Mouse (Mus musculus): ENCODE data around the gene Phldb1. TPM values are rescaled to one million over a fixed set of nuclear protein-coding genes. Genes with fewer than 3 reads are reported as not detected.
"Not testable (repeated sequence)": the region's sequence is repeated elsewhere in the genome, so short reads cannot be mapped to it uniquely, and the experiment has no call there.

The Phldb1 gene
- polyA plus RNA-seq, 1 experiment from 2014 or later, result 44.3 TPM

GRCm38 (mm10) chr9:44645481-44645880 lies 89.5 kb downstream of the Phldb1 start:
- DNase-seq (ENCODE audit: low spot score), result no peak
- H3K9ac ChIP-seq (ENCODE audit: low read length), result no peak overlapping the region
- H3K4me3 ChIP-seq (ENCODE audit: low read depth, low read length), result no peak overlapping the region
- H3K9me3 ChIP-seq (ENCODE audit: control insufficient read depth, low read length), result no peaks in the 10 kb centered on the region
- H3K36me3 ChIP-seq (ENCODE audit: control insufficient read depth, insufficient read depth, low read length), result no peaks in the 10 kb centered on the region
- WGBS, result 68% methylated on average over 5 of the region's 5 CpGs
- ATAC-seq (ENCODE audit: insufficient read depth, low FRiP score, low TSS enrichment), result no peak
- H3K4me2 ChIP-seq (ENCODE audit: low read depth), result no peak overlapping the region
- H3K27ac ChIP-seq (ENCODE audit: low read depth, low read length), result no peak overlapping the region
- no peaks in the 10 kb centered on the region for H3K27me3 ChIP-seq (ENCODE audit: control insufficient read depth, insufficient read depth, low read length)
- no peaks in the 10 kb centered on the region for H3K4me1 ChIP-seq (ENCODE audit: control insufficient read depth, insufficient read depth, low read length)

GRCm38 (mm10) chr9:44644186-44644585 lies 90.8 kb downstream of the Phldb1 start:
- Histone ChIP-seq H3K4me2 (ENCODE audit: low read depth) (no peak overlapping the region), H3K27me3 (ENCODE audit: control insufficient read depth, insufficient read depth, low read length) (no peaks in the 10 kb centered on the region), H3K4me1 (ENCODE audit: control insufficient read depth, insufficient read depth, low read length) (no peaks in the 10 kb centered on the region), H3K9me3 (ENCODE audit: control insufficient read depth, low read length) (no peaks in the 10 kb centered on the region), H3K4me3 (ENCODE audit: low read depth, low read length) (no peak overlapping the region), H3K9ac (ENCODE audit: low read length) (no peak overlapping the region), H3K36me3 (ENCODE audit: control insufficient read depth, insufficient read depth, low read length) (no peaks in the 10 kb centered on the region), H3K27ac (ENCODE audit: low read depth, low read length) (no peak overlapping the region)
- no peak for ATAC-seq (ENCODE audit: insufficient read depth, low FRiP score, low TSS enrichment)
- whole genome bisulfite sequencing, result 90% methylated on average over 2 of the region's 2 CpGs
- DNase-seq (ENCODE audit: low spot score), result no peak

- Histone ChIP-seq H3K4me2 (ENCODE audit: low read depth) (no peak overlapping the region), H3K36me3 (ENCODE audit: control insufficient read depth, insufficient read depth, low read length) (no peaks in the 10 kb centered on the region), H3K27ac (ENCODE audit: low read depth, low read length) (no peak overlapping the region), H3K4me3 (ENCODE audit: low read depth, low read length) (no peak overlapping the region), H3K4me1 (ENCODE audit: control insufficient read depth, insufficient read depth, low read length) (no peaks in the 10 kb centered on the region), H3K9ac (ENCODE audit: low read length) (no peak overlapping the region), H3K9me3 (ENCODE audit: control insufficient read depth, low read length) (no peaks in the 10 kb centered on the region), H3K27me3 (ENCODE audit: control insufficient read depth, insufficient read depth, low read length) (no peaks in the 10 kb centered on the region)
- ATAC-seq (ENCODE audit: insufficient read depth, low FRiP score, low TSS enrichment) (no peak), DNase-seq (ENCODE audit: low spot score) (no peak)
- WGBS, result 96% methylated on average over 7 of the region's 7 CpGs
These were observed 91.9 kb downstream of the Phldb1 start for GRCm38 (mm10) chr9:44643103-44643502.

GRCm38 (mm10) chr9:44641616-44642015 lies 93.4 kb downstream of the Phldb1 start:
- no peak overlapping the region for H3K4me3 ChIP-seq (ENCODE audit: low read depth, low read length)

GRCm38 (mm10) chr9:44640646-44641357 lies 94.2 kb downstream of the Phldb1 start:
- Histone ChIP-seq H3K36me3 (ENCODE audit: control insufficient read depth, insufficient read depth, low read length) (peaks cover 4% of the 10 kb centered on the region; the same call in 1 of the 2 replicates), H3K9ac (ENCODE audit: low read length) (no peak overlapping the region)
- DNase-seq (ENCODE audit: low spot score), result no peak

More at GRCm38 (mm10) chr9:44641616-44642015, 93.4 kb downstream of the Phldb1 start:
- Histone ChIP-seq H3K36me3 (ENCODE audit: control insufficient read depth, insufficient read depth, low read length) (no peaks in the 10 kb centered on the region; the same call in 1 of the 2 replicates), H3K9me3 (ENCODE audit: control insufficient read depth, low read length) (no peaks in the 10 kb centered on the region), H3K4me1 (ENCODE audit: control insufficient read depth, insufficient read depth, low read length) (no peaks in the 10 kb centered on the region), H3K9ac (ENCODE audit: low read length) (no peak overlapping the region), H3K27ac (ENCODE audit: low read depth, low read length) (no peak overlapping the region), H3K4me2 (ENCODE audit: low read depth) (no peak overlapping the region), H3K27me3 (ENCODE audit: control insufficient read depth, insufficient read depth, low read length) (no peaks in the 10 kb centered on the region)
- ATAC-seq (ENCODE audit: insufficient read depth, low FRiP score, low TSS enrichment) (no peak), DNase-seq (ENCODE audit: low spot score) (no peak)
- 94% methylated on average over 2 of the region's 2 CpGs for WGBS

GRCm38 (mm10) chr9:44640028-44640427 lies 95.0 kb downstream of the Phldb1 start:
- not testable (repeated sequence) for H3K36me3 ChIP-seq (ENCODE audit: control insufficient read depth, insufficient read depth, low read length); ATAC-seq (ENCODE audit: insufficient read depth, low FRiP score, low TSS enrichment)
- 93% methylated on average over 1 of the region's 1 CpGs for WGBS

More at GRCm38 (mm10) chr9:44640646-44641357, 94.2 kb downstream of the Phldb1 start:
- no peaks in the 10 kb centered on the region for H3K4me1 ChIP-seq (ENCODE audit: control insufficient read depth, insufficient read depth, low read length)
- no peak overlapping the region for H3K4me2 ChIP-seq (ENCODE audit: low read depth)
- 93% methylated on average over 3 of the region's 3 CpGs for WGBS
- no peak overlapping the region for H3K27ac ChIP-seq (ENCODE audit: low read depth, low read length)
- no peak overlapping the region for H3K4me3 ChIP-seq (ENCODE audit: low read depth, low read length)
- no peak for ATAC-seq (ENCODE audit: insufficient read depth, low FRiP score, low TSS enrichment)
- H3K27me3 ChIP-seq (ENCODE audit: control insufficient read depth, insufficient read depth, low read length), result no peaks in the 10 kb centered on the region
- H3K9me3 ChIP-seq (ENCODE audit: control insufficient read depth, low read length), result no peaks in the 10 kb centered on the region

GRCm38 (mm10) chr9:44638726-44639125 lies 96.3 kb downstream of the Phldb1 start:
- not testable (repeated sequence) for DNase-seq (ENCODE audit: low spot score)
- 95% methylated on average over 9 of the region's 9 CpGs for WGBS

More at GRCm38 (mm10) chr9:44640028-44640427, 95.0 kb downstream of the Phldb1 start:
- not testable (repeated sequence) for DNase-seq (ENCODE audit: low spot score); H3K4me1 ChIP-seq (ENCODE audit: control insufficient read depth, insufficient read depth, low read length); H3K4me2 ChIP-seq (ENCODE audit: low read depth); H3K9ac ChIP-seq (ENCODE audit: low read length); H3K27me3 ChIP-seq (ENCODE audit: control insufficient read depth, insufficient read depth, low read length); H3K4me3 ChIP-seq (ENCODE audit: low read depth, low read length); H3K9me3 ChIP-seq (ENCODE audit: control insufficient read depth, low read length); H3K27ac ChIP-seq (ENCODE audit: low read depth, low read length)

GRCm38 (mm10) chr9:44637551-44638169 lies 97.3 kb downstream of the Phldb1 start:
- WGBS, result 88% methylated on average over 15 of the region's 15 CpGs
- DNase-seq (ENCODE audit: low spot score), result peak; percentile 16

More at GRCm38 (mm10) chr9:44638726-44639125, 96.3 kb downstream of the Phldb1 start:
- not testable (repeated sequence) for H3K36me3 ChIP-seq (ENCODE audit: control insufficient read depth, insufficient read depth, low read length); H3K4me2 ChIP-seq (ENCODE audit: low read depth); H3K4me1 ChIP-seq (ENCODE audit: control insufficient read depth, insufficient read depth, low read length); H3K9me3 ChIP-seq (ENCODE audit: control insufficient read depth, low read length); H3K27me3 ChIP-seq (ENCODE audit: control insufficient read depth, insufficient read depth, low read length); ATAC-seq (ENCODE audit: insufficient read depth, low FRiP score, low TSS enrichment); H3K4me3 ChIP-seq (ENCODE audit: low read depth, low read length); H3K9ac ChIP-seq (ENCODE audit: low read length); H3K27ac ChIP-seq (ENCODE audit: low read depth, low read length)

More at GRCm38 (mm10) chr9:44637551-44638169, 97.3 kb downstream of the Phldb1 start:
- Histone ChIP-seq H3K9me3 (ENCODE audit: control insufficient read depth, low read length) (no peaks in the 10 kb centered on the region), H3K9ac (ENCODE audit: low read length) (no peak overlapping the region), H3K4me2 (ENCODE audit: low read depth) (no peak overlapping the region), H3K4me3 (ENCODE audit: low read depth, low read length) (no peak overlapping the region), H3K27ac (ENCODE audit: low read depth, low read length) (no peak overlapping the region), H3K27me3 (ENCODE audit: control insufficient read depth, insufficient read depth, low read length) (no peaks in the 10 kb centered on the region), H3K36me3 (ENCODE audit: control insufficient read depth, insufficient read depth, low read length) (peaks cover 14% of the 10 kb centered on the region), H3K4me1 (ENCODE audit: control insufficient read depth, insufficient read depth, low read length) (no peaks in the 10 kb centered on the region)
- ATAC-seq (ENCODE audit: insufficient read depth, low FRiP score, low TSS enrichment), result no peak
